Mouse (Mus musculus): ENCODE data around the gene Gm10282. TPM values are rescaled to one million over a fixed set of nuclear protein-coding genes. Genes with fewer than 3 reads are reported as not detected.

Gene Gm10282
- polyA plus RNA-seq, 1 experiment from 2014 or later, result 16.5 TPM

GRCm38 (mm10) chr8:72347553-72347952, 42.5 kb upstream of the Gm10282 start:
- Histone ChIP-seq H3K27me3 (replicated peaks; ENCODE audit: control insufficient read depth, insufficient read depth, low read length) (no peaks in the 10 kb centered on the region), H3K27ac (ENCODE audit: low read length) (no peak overlapping the region), H3K9ac (replicated peaks; ENCODE audit: low read depth, low read length) (no peak overlapping the region), H3K4me1 (replicated peaks; ENCODE audit: control insufficient read depth, insufficient read depth, low read length) (no peaks in the 10 kb centered on the region), H3K4me2 (ENCODE audit: low read length) (no peak overlapping the region), H3K36me3 (ENCODE audit: control insufficient read depth, insufficient read depth) (peaks cover 16% of the 10 kb centered on the region; the same call in 1 of the 2 replicates), H3K9me3 (ENCODE audit: control insufficient read depth, low read length) (no peaks in the 10 kb centered on the region), H3K4me3 (replicated peaks; ENCODE audit: low read length) (no peak overlapping the region)
- WGBS, result 84% methylated on average over 1 of the region's 1 CpGs
- ATAC-seq, result no peak

- Histone ChIP-seq H3K27me3 (replicated peaks; ENCODE audit: control insufficient read depth, insufficient read depth, low read length) (no peaks in the 10 kb centered on the region), H3K4me3 (replicated peaks; ENCODE audit: low read length) (no peak overlapping the region), H3K4me2 (ENCODE audit: low read length) (no peak overlapping the region), H3K36me3 (ENCODE audit: control insufficient read depth, insufficient read depth) (peaks cover 29% of the 10 kb centered on the region), H3K9me3 (ENCODE audit: control insufficient read depth, low read length) (no peaks in the 10 kb centered on the region), H3K27ac (ENCODE audit: low read length) (no peak overlapping the region), H3K9ac (replicated peaks; ENCODE audit: low read depth, low read length) (no peak overlapping the region), H3K4me1 (replicated peaks; ENCODE audit: control insufficient read depth, insufficient read depth, low read length) (no peaks in the 10 kb centered on the region)
- WGBS, result 85% methylated on average over 4 of the region's 4 CpGs
- ATAC-seq, result no peak
Observed at GRCm38 (mm10) chr8:72343725-72344124, 38.7 kb upstream of the Gm10282 start.

GRCm38 (mm10) chr8:72342556-72343300, 37.7 kb upstream of the Gm10282 start:
- Histone ChIP-seq H3K9ac (replicated peaks; ENCODE audit: low read depth, low read length) (no peak overlapping the region), H3K36me3 (ENCODE audit: control insufficient read depth, insufficient read depth) (peaks cover 29% of the 10 kb centered on the region), H3K27ac (ENCODE audit: low read length) (no peak overlapping the region), H3K27me3 (replicated peaks; ENCODE audit: control insufficient read depth, insufficient read depth, low read length) (no peaks in the 10 kb centered on the region), H3K4me2 (ENCODE audit: low read length) (no peak overlapping the region), H3K9me3 (ENCODE audit: control insufficient read depth, low read length) (no peaks in the 10 kb centered on the region), H3K4me1 (replicated peaks; ENCODE audit: control insufficient read depth, insufficient read depth, low read length) (no peaks in the 10 kb centered on the region), H3K4me3 (replicated peaks; ENCODE audit: low read length) (no peak overlapping the region)
- 90% methylated on average over 5 of the region's 5 CpGs for WGBS
- peak; percentile 36; the same call in 1 of the 2 replicates for ATAC-seq

GRCm38 (mm10) chr8:72337034-72337433, 32.0 kb upstream of the Gm10282 start:
- no peak for ATAC-seq
- no peaks in the 10 kb centered on the region for H3K9me3 ChIP-seq (ENCODE audit: control insufficient read depth, low read length)

GRCm38 (mm10) chr8:72336273-72336672, 31.2 kb upstream of the Gm10282 start:
- ATAC-seq, result no peak
- 74% methylated on average over 2 of the region's 2 CpGs for WGBS
- peaks cover 27% of the 10 kb centered on the region for H3K36me3 ChIP-seq (ENCODE audit: control insufficient read depth, insufficient read depth)
- H3K9me3 ChIP-seq (ENCODE audit: control insufficient read depth, low read length), result no peaks in the 10 kb centered on the region
- H3K4me3 ChIP-seq (replicated peaks; ENCODE audit: low read length), result no peak overlapping the region
- H3K27me3 ChIP-seq (replicated peaks; ENCODE audit: control insufficient read depth, insufficient read depth, low read length), result no peaks in the 10 kb centered on the region
- H3K9ac ChIP-seq (replicated peaks; ENCODE audit: low read depth, low read length), result no peak overlapping the region
- no peak overlapping the region for H3K27ac ChIP-seq (ENCODE audit: low read length)
- no peak overlapping the region for H3K4me2 ChIP-seq (ENCODE audit: low read length)
- no peaks in the 10 kb centered on the region for H3K4me1 ChIP-seq (replicated peaks; ENCODE audit: control insufficient read depth, insufficient read depth, low read length)

More at GRCm38 (mm10) chr8:72337034-72337433, 32.0 kb upstream of the Gm10282 start:
- Histone ChIP-seq H3K4me3 (replicated peaks; ENCODE audit: low read length) (no peak overlapping the region), H3K36me3 (ENCODE audit: control insufficient read depth, insufficient read depth) (peaks cover 28% of the 10 kb centered on the region), H3K4me1 (replicated peaks; ENCODE audit: control insufficient read depth, insufficient read depth, low read length) (no peaks in the 10 kb centered on the region), H3K27me3 (replicated peaks; ENCODE audit: control insufficient read depth, insufficient read depth, low read length) (no peaks in the 10 kb centered on the region), H3K4me2 (ENCODE audit: low read length) (no peak overlapping the region), H3K9ac (replicated peaks; ENCODE audit: low read depth, low read length) (no peak overlapping the region), H3K27ac (ENCODE audit: low read length) (no peak overlapping the region)

- no peak overlapping the region for H3K4me2 ChIP-seq (ENCODE audit: low read length)
- H3K27me3 ChIP-seq (replicated peaks; ENCODE audit: control insufficient read depth, insufficient read depth, low read length), result no peaks in the 10 kb centered on the region
- no peak overlapping the region for H3K9ac ChIP-seq (replicated peaks; ENCODE audit: low read depth, low read length)
- WGBS, result 67% methylated on average over 4 of the region's 4 CpGs
- H3K27ac ChIP-seq (ENCODE audit: low read length), result no peak overlapping the region
- no peak for ATAC-seq
- H3K36me3 ChIP-seq (ENCODE audit: control insufficient read depth, insufficient read depth), result peaks cover 12% of the 10 kb centered on the region
- no peaks in the 10 kb centered on the region for H3K9me3 ChIP-seq (ENCODE audit: control insufficient read depth, low read length)
- H3K4me1 ChIP-seq (replicated peaks; ENCODE audit: control insufficient read depth, insufficient read depth, low read length), result no peaks in the 10 kb centered on the region
- no peak overlapping the region for H3K4me3 ChIP-seq (replicated peaks; ENCODE audit: low read length)
Observed at GRCm38 (mm10) chr8:72334144-72334641, 29.1 kb upstream of the Gm10282 start.

GRCm38 (mm10) chr8:72333429-72334143, 28.5 kb upstream of the Gm10282 start:
- WGBS, result 45% methylated on average over 3 of the region's 3 CpGs
- H3K27me3 ChIP-seq (replicated peaks; ENCODE audit: control insufficient read depth, insufficient read depth, low read length), result no peaks in the 10 kb centered on the region
- H3K4me1 ChIP-seq (replicated peaks; ENCODE audit: control insufficient read depth, insufficient read depth, low read length), result no peaks in the 10 kb centered on the region
- no peak overlapping the region for H3K27ac ChIP-seq (ENCODE audit: low read length)
- H3K4me3 ChIP-seq (replicated peaks; ENCODE audit: low read length), result no peak overlapping the region
- H3K4me2 ChIP-seq (ENCODE audit: low read length), result no peak overlapping the region
- no peaks in the 10 kb centered on the region for H3K9me3 ChIP-seq (ENCODE audit: control insufficient read depth, low read length)
- H3K9ac ChIP-seq (replicated peaks; ENCODE audit: low read depth, low read length), result no peak overlapping the region
- H3K36me3 ChIP-seq (ENCODE audit: control insufficient read depth, insufficient read depth), result peaks cover 12% of the 10 kb centered on the region
- ATAC-seq, result no peak

- peaks cover 7% of the 10 kb centered on the region for H3K36me3 ChIP-seq (ENCODE audit: control insufficient read depth, insufficient read depth)
- H3K9me3 ChIP-seq (ENCODE audit: control insufficient read depth, low read length), result no peaks in the 10 kb centered on the region
- H3K27me3 ChIP-seq (replicated peaks; ENCODE audit: control insufficient read depth, insufficient read depth, low read length), result no peaks in the 10 kb centered on the region
- no peak for ATAC-seq
- H3K4me1 ChIP-seq (replicated peaks; ENCODE audit: control insufficient read depth, insufficient read depth, low read length), result no peaks in the 10 kb centered on the region
- no peak overlapping the region for H3K4me2 ChIP-seq (ENCODE audit: low read length)
- 93% methylated on average over 4 of the region's 4 CpGs for WGBS
- no peak overlapping the region for H3K27ac ChIP-seq (ENCODE audit: low read length)
- H3K9ac ChIP-seq (replicated peaks; ENCODE audit: low read depth, low read length), result no peak overlapping the region
- H3K4me3 ChIP-seq (replicated peaks; ENCODE audit: low read length), result no peak overlapping the region
Observed at GRCm38 (mm10) chr8:72331631-72332030, 26.6 kb upstream of the Gm10282 start.

- Histone ChIP-seq H3K27me3 (replicated peaks; ENCODE audit: control insufficient read depth, insufficient read depth, low read length) (no peaks in the 10 kb centered on the region), H3K27ac (ENCODE audit: low read length) (no peak overlapping the region), H3K4me3 (replicated peaks; ENCODE audit: low read length) (no peak overlapping the region), H3K36me3 (ENCODE audit: control insufficient read depth, insufficient read depth) (peaks cover 7% of the 10 kb centered on the region), H3K4me1 (replicated peaks; ENCODE audit: control insufficient read depth, insufficient read depth, low read length) (no peaks in the 10 kb centered on the region), H3K9ac (replicated peaks; ENCODE audit: low read depth, low read length) (no peak overlapping the region), H3K9me3 (ENCODE audit: control insufficient read depth, low read length) (no peaks in the 10 kb centered on the region), H3K4me2 (ENCODE audit: low read length) (no peak overlapping the region)
- WGBS, result 79% methylated on average over 6 of the region's 6 CpGs
- ATAC-seq, result no peak
Observed at GRCm38 (mm10) chr8:72330806-72331516, 25.9 kb upstream of the Gm10282 start.

Measured in forebrain, embryonic 16.5 days (tissue).